Mouse (Mus musculus) lung, postnatal 4 days (tissue): Measurements from ENCODE around the gene Grxcr1.
A peak's percentile ranks its signal among the peaks of the same experiment; 100 is the strongest.

Experiments used
- DNase-seq, 2 experiments: peaks; one replicate each; pipeline ENCODE4 v3.0.0; 2021

Gene Grxcr1

DNA sequence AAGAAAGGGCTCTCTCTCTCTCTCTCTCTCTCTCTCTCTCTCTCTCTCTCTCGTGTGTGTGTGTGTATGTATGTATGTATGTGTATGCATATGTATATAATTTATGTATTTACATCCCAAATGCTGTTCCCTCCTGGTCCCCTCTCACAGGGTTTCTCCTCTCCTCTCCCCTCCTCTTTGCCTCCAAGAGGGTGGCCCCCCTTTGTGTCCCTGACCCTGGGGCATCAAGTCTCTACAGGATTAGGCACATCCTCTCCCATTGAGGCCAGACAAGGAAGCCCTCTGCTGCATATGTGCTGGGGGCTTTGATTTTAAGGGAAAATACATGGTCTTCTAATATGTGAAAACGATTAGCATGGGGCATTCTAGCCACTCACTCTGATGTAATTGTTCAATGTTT, 61.5 kb downstream of the Grxcr1 start:
- DNase-seq, result no peak

GRCm38 (mm10) chr5:68097665-68098624, 66.3 kb downstream of the Grxcr1 start:
- DNase-seq, result no peak

DNA sequence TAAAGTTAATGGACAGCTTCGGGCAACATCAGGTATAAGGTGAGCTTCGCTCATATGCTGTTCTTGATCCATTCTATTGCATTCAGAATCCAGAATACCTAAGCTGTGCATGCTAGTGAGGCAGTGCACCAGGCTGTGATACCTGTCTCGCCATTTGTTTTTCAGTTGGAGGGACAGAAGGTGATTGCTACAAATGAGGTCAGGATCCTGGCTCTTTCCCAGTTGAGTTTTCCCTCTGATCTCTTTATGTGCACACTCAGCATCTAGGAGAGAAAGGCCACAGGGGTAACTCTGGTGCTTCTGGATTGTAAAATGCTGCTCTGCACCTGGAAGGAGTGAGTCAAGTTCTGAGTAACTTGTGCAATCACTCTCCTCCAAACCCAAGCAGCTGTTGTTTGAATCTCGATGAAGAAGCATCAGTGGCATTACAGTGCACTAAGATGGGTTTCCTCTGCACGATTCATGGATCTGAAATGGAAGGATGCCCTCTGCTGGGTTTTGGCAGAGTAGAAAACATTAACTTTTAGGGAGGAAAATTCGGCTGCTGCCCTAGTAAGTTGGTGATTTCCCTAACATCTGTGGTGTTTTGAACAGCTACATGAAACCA, 80.9 kb downstream of the Grxcr1 start:
- no peak for DNase-seq

DNA sequence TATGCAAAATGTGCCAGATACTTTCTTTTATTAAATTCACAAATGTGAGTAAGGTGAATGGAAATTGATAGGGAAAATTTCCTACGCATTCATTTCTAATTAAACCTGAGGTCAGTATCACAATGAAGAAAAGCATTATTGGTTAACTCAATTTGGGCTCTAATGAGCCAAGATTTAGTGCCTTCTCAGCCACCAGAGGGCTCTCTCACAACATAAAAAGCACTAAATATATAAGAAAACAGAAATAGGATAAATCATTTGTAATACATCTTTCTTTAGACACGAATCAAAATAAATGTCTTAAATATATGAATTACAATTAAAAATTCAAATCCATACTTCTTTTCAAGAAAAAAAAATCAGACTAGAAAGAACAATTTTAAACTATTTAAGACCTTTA, 89.2 kb downstream of the Grxcr1 start:
- DNase-seq, result no peak

GRCm38 (mm10) chr5:68122883-68123282, 91.2 kb downstream of the Grxcr1 start:
- no peak for DNase-seq

GRCm38 (mm10) chr5:68125478-68125877, 93.8 kb downstream of the Grxcr1 start:
- no peak for DNase-seq

DNA sequence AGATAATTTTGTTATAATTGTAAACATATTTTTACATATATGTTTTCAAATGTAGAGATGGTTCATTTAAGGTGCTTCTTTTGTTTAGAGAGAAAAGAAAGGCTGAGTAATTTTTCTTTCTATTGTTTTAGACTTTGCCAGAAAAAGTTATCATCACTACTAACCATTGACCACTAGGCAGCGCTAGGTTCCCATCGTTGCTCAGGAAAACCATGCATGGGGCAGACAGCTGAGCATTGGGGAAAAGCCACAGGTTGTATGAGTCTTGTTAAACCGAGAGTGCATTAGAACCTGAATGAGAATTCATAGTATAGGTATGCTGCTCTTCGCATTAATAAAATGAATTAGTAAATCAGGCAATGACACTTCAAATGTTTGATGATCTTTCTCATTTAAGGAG, 96.8 kb downstream of the Grxcr1 start:
- DNase-seq, result peak in 1 of 2 experiments; percentile 7

GRCm38 (mm10) chr5:68128821-68129608, 97.4 kb downstream of the Grxcr1 start:
- DNase-seq, result no peak

DNA sequence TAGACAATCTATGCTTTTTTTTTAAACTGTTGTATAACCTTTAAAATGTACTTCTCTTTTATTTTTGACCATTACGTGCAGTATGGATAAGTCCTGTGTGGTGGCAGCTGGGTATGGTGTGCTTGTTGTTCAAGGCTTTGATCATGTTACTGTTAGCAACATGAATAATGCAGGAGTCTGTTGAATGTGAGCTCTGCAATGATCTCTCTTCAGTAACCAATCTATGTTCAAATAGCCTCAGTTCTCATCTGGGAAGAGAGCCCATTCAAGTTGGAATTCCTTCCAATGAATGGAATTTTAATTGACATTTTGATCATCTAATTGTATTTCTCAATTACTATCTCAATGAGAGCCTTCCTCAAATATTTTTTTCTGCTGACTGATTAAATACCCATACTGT, 115.2 kb downstream of the Grxcr1 start:
- DNase-seq, result no peak

DNA sequence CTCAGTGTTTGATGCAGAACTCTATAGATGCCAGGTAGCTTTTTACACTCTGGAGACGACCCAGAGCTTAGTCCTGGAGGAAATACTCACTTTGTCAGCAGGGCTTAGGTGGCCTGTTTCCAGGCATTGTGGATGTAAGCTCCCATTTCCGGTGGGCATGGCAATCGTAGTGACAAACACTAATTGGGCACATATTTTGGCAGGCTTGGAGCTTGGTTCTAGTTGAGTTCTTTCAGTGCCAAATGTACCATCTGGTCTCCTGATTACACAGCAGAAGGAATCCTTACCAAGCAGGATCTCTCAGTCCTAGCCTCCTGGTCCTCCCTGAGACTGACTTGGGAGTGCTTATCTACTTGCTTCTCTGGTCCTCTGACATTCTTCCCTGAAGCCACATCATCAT, 118.3 kb downstream of the Grxcr1 start:
- DNase-seq, result no peak

- DNase-seq, result no peak
These were observed 118.9 kb downstream of the Grxcr1 start for GRCm38 (mm10) chr5:68150347-68151043.

- no peak for DNase-seq
These were observed 130.9 kb downstream of the Grxcr1 start for GRCm38 (mm10) chr5:68162503-68162902.

DNA sequence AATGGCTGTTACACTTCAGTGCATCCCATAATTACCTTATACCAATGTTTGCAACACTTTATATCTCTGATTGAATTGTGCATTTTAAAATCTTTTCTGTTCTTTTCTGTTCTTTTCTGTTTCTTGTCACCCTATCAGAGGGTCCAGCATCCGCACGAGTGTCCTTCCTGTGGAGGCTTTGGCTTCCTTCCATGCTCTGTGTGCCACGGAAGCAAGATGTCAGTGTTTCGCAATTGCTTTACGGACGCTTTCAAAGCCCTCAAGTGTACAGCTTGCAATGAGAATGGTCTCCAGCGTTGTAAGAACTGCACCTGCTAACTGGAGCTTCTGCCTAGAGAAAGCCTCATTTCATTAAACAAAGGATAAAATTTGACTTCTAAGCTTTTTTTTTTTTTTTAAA, 134.3 kb downstream of the Grxcr1 start:
- DNase-seq, result no peak
